Mouse (Mus musculus) ovary, postnatal 14 days (tissue): ENCODE data around the gene Abhd18.

ENCODE experiments used
- DNase-seq: peaks from one replicate; pipeline ENCODE4 v3.0.0; 2022; ENCODE audit warnings: low spot score

Gene Abhd18

GRCm38 (mm10) chr3:40950601-40951201 lies 103.9 kb downstream of the Abhd18 start:
- DNase-seq, result peak; percentile 6

GRCm38 (mm10) chr3:40951365-40951764 lies 104.6 kb downstream of the Abhd18 start:
- DNase-seq, result no peak

- DNase-seq, result no peak
Observed at GRCm38 (mm10) chr3:40952606-40953005, 105.8 kb downstream of the Abhd18 start.

- DNase-seq, result no peak
Observed at GRCm38 (mm10) chr3:40954792-40955191, 108.0 kb downstream of the Abhd18 start.

- DNase-seq, result no peak
Observed at GRCm38 (mm10) chr3:40958831-40959230, 112.1 kb downstream of the Abhd18 start.

- DNase-seq, result no peak
Observed at GRCm38 (mm10) chr3:40980758-40981157, 134.0 kb downstream of the Abhd18 start.

- no peak for DNase-seq
Observed at GRCm38 (mm10) chr3:40987539-40987938, 140.8 kb downstream of the Abhd18 start.
